Mouse (Mus musculus): ENCODE data around the gene Ptrhd1. TPM values are rescaled to one million over a fixed set of nuclear protein-coding genes. Genes with fewer than 3 reads are reported as not detected.

Ptrhd1 gene
- 7.2 and 7.3 TPM in 2 replicates for polyA plus RNA-seq (2014; fragmentation: Nextera tagmentation; extraction: Ambion mirVana)

GRCm38 (mm10) chr12:4233572-4234508, at the start of gene Ptrhd1, which contains the start of gene Cenpo:
TSS of gene Ptrhd1 (plus strand) at chr12:4234027.
TSS of gene Cenpo (minus strand) at chr12:4234294.
- Histone ChIP-seq H3K36me3 (ENCODE audit: control insufficient read depth, insufficient read depth, low read length) (peaks cover 6% of the 10 kb centered on the region; the same call in 1 of the 2 replicates), H3K27ac (ENCODE audit: low read depth, low read length) (peak within 1 kb of the TSS; percentile 90), H3K4me2 (peak within 1 kb of the TSS; percentile 77), H3K9me3 (replicated peaks; ENCODE audit: control insufficient read depth, low read length) (no peaks in the 10 kb centered on the region), H3K27me3 (ENCODE audit: control insufficient read depth, insufficient read depth, low read length) (no peaks in the 10 kb centered on the region), H3K4me1 (ENCODE audit: control insufficient read depth, insufficient read depth, low read length) (peaks cover 5% of the 10 kb centered on the region), H3K9ac (ENCODE audit: low read depth, low read length) (peak within 1 kb of the TSS; percentile 72), H3K4me3 (ENCODE audit: low read depth, low read length) (peak within 1 kb of the TSS; percentile 68)
- peak; percentile 96 for ATAC-seq (replicated peaks; ENCODE audit: insufficient number of reproducible peaks, low FRiP score, low TSS enrichment)
- WGBS (ENCODE audit: insufficient replicate concordance) = under 1% methylated on average over 50 of the region's 50 CpGs

GRCm38 (mm10) chr12:4184648-4185047, 49.2 kb upstream of the Ptrhd1 start:
- Histone ChIP-seq H3K27me3 (ENCODE audit: control insufficient read depth, insufficient read depth, low read length) (no peaks in the 10 kb centered on the region), H3K27ac (ENCODE audit: low read depth, low read length) (no peak overlapping the region), H3K9me3 (replicated peaks; ENCODE audit: control insufficient read depth, low read length) (no peaks in the 10 kb centered on the region), H3K9ac (ENCODE audit: low read depth, low read length) (no peak overlapping the region), H3K4me2 (no peak overlapping the region), H3K4me3 (ENCODE audit: low read depth, low read length) (no peak overlapping the region), H3K36me3 (ENCODE audit: control insufficient read depth, insufficient read depth, low read length) (no peaks in the 10 kb centered on the region), H3K4me1 (ENCODE audit: control insufficient read depth, insufficient read depth, low read length) (peaks cover 4% of the 10 kb centered on the region; the same call in 1 of the 2 replicates)
- no peak for ATAC-seq (replicated peaks; ENCODE audit: insufficient number of reproducible peaks, low FRiP score, low TSS enrichment)
- WGBS (ENCODE audit: insufficient replicate concordance) = 41% methylated on average over 2 of the region's 2 CpGs

GRCm38 (mm10) chr12:4188171-4189059, 45.4 kb upstream of the Ptrhd1 start:
- no peaks in the 10 kb centered on the region for H3K36me3 ChIP-seq (ENCODE audit: control insufficient read depth, insufficient read depth, low read length)
- H3K4me2 ChIP-seq = no peak overlapping the region
- no peak for ATAC-seq (replicated peaks; ENCODE audit: insufficient number of reproducible peaks, low FRiP score, low TSS enrichment)
- peaks cover 16% of the 10 kb centered on the region for H3K4me1 ChIP-seq (ENCODE audit: control insufficient read depth, insufficient read depth, low read length)
- no peak overlapping the region for H3K4me3 ChIP-seq (ENCODE audit: low read depth, low read length)
- no peak overlapping the region for H3K9ac ChIP-seq (ENCODE audit: low read depth, low read length)
- 38% methylated on average over 14 of the region's 14 CpGs for WGBS (ENCODE audit: insufficient replicate concordance)
- H3K27me3 ChIP-seq (ENCODE audit: control insufficient read depth, insufficient read depth, low read length) = no peaks in the 10 kb centered on the region
- H3K27ac ChIP-seq (ENCODE audit: low read depth, low read length) = peak overlapping the region; percentile 46; the same call in 1 of the 2 replicates
- H3K9me3 ChIP-seq (replicated peaks; ENCODE audit: control insufficient read depth, low read length) = no peaks in the 10 kb centered on the region

GRCm38 (mm10) chr12:4189060-4189447, 44.8 kb upstream of the Ptrhd1 start:
- peaks cover 19% of the 10 kb centered on the region for H3K4me1 ChIP-seq (ENCODE audit: control insufficient read depth, insufficient read depth, low read length)
- no peak overlapping the region for H3K27ac ChIP-seq (ENCODE audit: low read depth, low read length)
- no peak overlapping the region for H3K9ac ChIP-seq (ENCODE audit: low read depth, low read length)
- no peaks in the 10 kb centered on the region for H3K27me3 ChIP-seq (ENCODE audit: control insufficient read depth, insufficient read depth, low read length)
- H3K4me2 ChIP-seq = no peak overlapping the region
- 54% methylated on average over 5 of the region's 5 CpGs for WGBS (ENCODE audit: insufficient replicate concordance)
- no peak for ATAC-seq (replicated peaks; ENCODE audit: insufficient number of reproducible peaks, low FRiP score, low TSS enrichment)
- H3K9me3 ChIP-seq (replicated peaks; ENCODE audit: control insufficient read depth, low read length) = no peaks in the 10 kb centered on the region
- H3K36me3 ChIP-seq (ENCODE audit: control insufficient read depth, insufficient read depth, low read length) = no peaks in the 10 kb centered on the region
- no peak overlapping the region for H3K4me3 ChIP-seq (ENCODE audit: low read depth, low read length)

- Histone ChIP-seq H3K27ac (ENCODE audit: low read depth, low read length) (no peak overlapping the region), H3K36me3 (ENCODE audit: control insufficient read depth, insufficient read depth, low read length) (no peaks in the 10 kb centered on the region), H3K4me1 (ENCODE audit: control insufficient read depth, insufficient read depth, low read length) (peaks cover 19% of the 10 kb centered on the region), H3K4me2 (no peak overlapping the region), H3K4me3 (ENCODE audit: low read depth, low read length) (no peak overlapping the region), H3K27me3 (ENCODE audit: control insufficient read depth, insufficient read depth, low read length) (no peaks in the 10 kb centered on the region), H3K9ac (ENCODE audit: low read depth, low read length) (0 out of 2 replicates have a peak overlapping the region, but pooled peaks have one; percentile 5), H3K9me3 (replicated peaks; ENCODE audit: control insufficient read depth, low read length) (no peaks in the 10 kb centered on the region)
- no peak for ATAC-seq (replicated peaks; ENCODE audit: insufficient number of reproducible peaks, low FRiP score, low TSS enrichment)
- 68% methylated on average over 6 of the region's 6 CpGs for WGBS (ENCODE audit: insufficient replicate concordance)
Observed at GRCm38 (mm10) chr12:4192514-4192913, 41.3 kb upstream of the Ptrhd1 start.

- Histone ChIP-seq H3K27me3 (ENCODE audit: control insufficient read depth, insufficient read depth, low read length) (no peaks in the 10 kb centered on the region), H3K9me3 (replicated peaks; ENCODE audit: control insufficient read depth, low read length) (no peaks in the 10 kb centered on the region), H3K9ac (ENCODE audit: low read depth, low read length) (no peak overlapping the region), H3K4me2 (no peak overlapping the region), H3K36me3 (ENCODE audit: control insufficient read depth, insufficient read depth, low read length) (no peaks in the 10 kb centered on the region), H3K4me1 (ENCODE audit: control insufficient read depth, insufficient read depth, low read length) (peaks cover 17% of the 10 kb centered on the region), H3K4me3 (ENCODE audit: low read depth, low read length) (no peak overlapping the region), H3K27ac (ENCODE audit: low read depth, low read length) (no peak overlapping the region)
- ATAC-seq (replicated peaks; ENCODE audit: insufficient number of reproducible peaks, low FRiP score, low TSS enrichment) = no peak
- 57% methylated on average over 10 of the region's 10 CpGs for WGBS (ENCODE audit: insufficient replicate concordance)
Observed at GRCm38 (mm10) chr12:4193025-4193740, 40.6 kb upstream of the Ptrhd1 start.

- Histone ChIP-seq H3K4me2 (no peak overlapping the region), H3K27ac (ENCODE audit: low read depth, low read length) (no peak overlapping the region), H3K9me3 (replicated peaks; ENCODE audit: control insufficient read depth, low read length) (no peaks in the 10 kb centered on the region), H3K36me3 (ENCODE audit: control insufficient read depth, insufficient read depth, low read length) (no peaks in the 10 kb centered on the region), H3K27me3 (ENCODE audit: control insufficient read depth, insufficient read depth, low read length) (no peaks in the 10 kb centered on the region), H3K4me1 (ENCODE audit: control insufficient read depth, insufficient read depth, low read length) (peaks cover 14% of the 10 kb centered on the region; the same call in 1 of the 2 replicates), H3K9ac (ENCODE audit: low read depth, low read length) (no peak overlapping the region), H3K4me3 (ENCODE audit: low read depth, low read length) (no peak overlapping the region)
- 91% methylated on average over 14 of the region's 14 CpGs for WGBS (ENCODE audit: insufficient replicate concordance)
- ATAC-seq (replicated peaks; ENCODE audit: insufficient number of reproducible peaks, low FRiP score, low TSS enrichment) = no peak
Observed at GRCm38 (mm10) chr12:4194643-4195042, 39.2 kb upstream of the Ptrhd1 start.

- Histone ChIP-seq H3K4me3 (ENCODE audit: low read depth, low read length) (no peak overlapping the region), H3K27me3 (ENCODE audit: control insufficient read depth, insufficient read depth, low read length) (no peaks in the 10 kb centered on the region), H3K36me3 (ENCODE audit: control insufficient read depth, insufficient read depth, low read length) (0 out of 2 replicates have a peak, but pooled peaks cover 3% of the 10 kb centered on the region), H3K4me1 (ENCODE audit: control insufficient read depth, insufficient read depth, low read length) (0 out of 2 replicates have a peak, but pooled peaks cover under 1% of the 10 kb centered on the region), H3K4me2 (no peak overlapping the region), H3K27ac (ENCODE audit: low read depth, low read length) (no peak overlapping the region), H3K9me3 (replicated peaks; ENCODE audit: control insufficient read depth, low read length) (no peaks in the 10 kb centered on the region), H3K9ac (ENCODE audit: low read depth, low read length) (no peak overlapping the region)
- ATAC-seq (replicated peaks; ENCODE audit: insufficient number of reproducible peaks, low FRiP score, low TSS enrichment) = no peak
- WGBS (ENCODE audit: insufficient replicate concordance) = 85% methylated on average over 4 of the region's 4 CpGs
Observed at GRCm38 (mm10) chr12:4198702-4199101, 35.1 kb upstream of the Ptrhd1 start.
